Mouse (Mus musculus) heart, embryonic 16.5 days (tissue): ENCODE measurements at regions not wholly inside any gene's neighbourhood (a gene's known extent, or its start where the extent isn't known, plus 50 kb on each side); places are given as distances from the start of the nearest gene placed in this dataset.

Experiments
- ATAC-seq: fragments of 200-750 bp; cut with Nextera tagmentation; replicated peaks from 2 replicates; pipeline ENCODE4 v1.8.0; 2017; ENCODE audit warnings: moderate number of reproducible peaks; ENCODE audit not compliant: insufficient read depth, low FRiP score; ENCODE audit errors: extremely low read depth
- H3K27ac ChIP-seq: fragments of 300-500 bp; sonication (generic); 2 replicates; pipeline ENCODE4 v1.5.1; 2014; ENCODE audit warnings: mild to moderate bottlenecking, low read length, control low read depth, moderate library complexity
- H3K27me3 ChIP-seq: fragments of 300-500 bp; sonication (generic); 2 replicates; pipeline ENCODE4 v1.6.1; 2014; ENCODE audit warnings: low read length, mixed read lengths; ENCODE audit not compliant: control insufficient read depth, insufficient read depth
- H3K36me3 ChIP-seq: fragments of 300-500 bp; sonication (generic); 2 replicates; pipeline ENCODE4 v1.6.1; 2014; ENCODE audit not compliant: control insufficient read depth, insufficient read depth
- H3K4me1 ChIP-seq: fragments of 300-500 bp; sonication (generic); 2 replicates; pipeline ENCODE4 v1.6.1; 2014; ENCODE audit warnings: low read length, mixed read lengths; ENCODE audit not compliant: control insufficient read depth, insufficient read depth
- H3K4me2 ChIP-seq: fragments of 300-500 bp; sonication (generic); 2 replicates; pipeline ENCODE4 v1.6.1; 2014; ENCODE audit warnings: low read depth, mild to moderate bottlenecking, control low read depth, low read length
- H3K4me3 ChIP-seq: fragments of 300-500 bp; sonication (generic); 2 replicates; pipeline ENCODE4 v1.5.1; 2014; ENCODE audit warnings: mild to moderate bottlenecking, control low read depth, low read length
- H3K9ac ChIP-seq: fragments of 300-500 bp; sonication (generic); 2 replicates; pipeline ENCODE4 v1.6.1; 2014; ENCODE audit warnings: low read length, control low read depth
- H3K9me3 ChIP-seq: fragments of 300-500 bp; sonication (generic); replicated peaks from 2 replicates; pipeline ENCODE4 v1.6.1; 2016; ENCODE audit warnings: low read length; ENCODE audit not compliant: control insufficient read depth
- WGBS: fragments of 180-500 bp; shearing (Covaris S2); extraction: QIAGEN DNeasy Blood & Tissue Kit; methylation state at CpG from one replicate; pipeline ENCODE4 v1.1.7; 2014; 5-methylcytosine and 5-hydroxymethylcytosine counted together

GRCm38 (mm10) chr15:61365511-61365910 is 442.7 kb upstream of the A1bg start:
- H3K4me2 ChIP-seq = no peak overlapping the region
- no peaks in the 10 kb centered on the region for H3K27me3 ChIP-seq
- no peak overlapping the region for H3K9ac ChIP-seq
- peak overlapping the region; percentile 50 for H3K27ac ChIP-seq
- H3K9me3 ChIP-seq = no peaks in the 10 kb centered on the region
- H3K36me3 ChIP-seq = no peaks in the 10 kb centered on the region
- no peaks in the 10 kb centered on the region for H3K4me1 ChIP-seq
- WGBS = 76% methylated on average over 5 of the region's 5 CpGs
- ATAC-seq = no peak
- no peak overlapping the region for H3K4me3 ChIP-seq

- no peaks in the 10 kb centered on the region for H3K27me3 ChIP-seq
- WGBS = 84% methylated on average over 2 of the region's 2 CpGs
- no peaks in the 10 kb centered on the region for H3K9me3 ChIP-seq
- no peak overlapping the region for H3K4me2 ChIP-seq
- H3K36me3 ChIP-seq = no peaks in the 10 kb centered on the region
- no peak for ATAC-seq
- H3K9ac ChIP-seq = no peak overlapping the region
- no peaks in the 10 kb centered on the region for H3K4me1 ChIP-seq
- no peak overlapping the region for H3K4me3 ChIP-seq
- no peak overlapping the region for H3K27ac ChIP-seq
These were observed 441.6 kb upstream of the A1bg start for GRCm38 (mm10) chr15:61364461-61364860.

- Histone ChIP-seq H3K9ac (no peak overlapping the region), H3K4me2 (no peak overlapping the region), H3K9me3 (no peaks in the 10 kb centered on the region), H3K27ac (no peak overlapping the region), H3K36me3 (no peaks in the 10 kb centered on the region), H3K4me1 (no peaks in the 10 kb centered on the region), H3K4me3 (no peak overlapping the region), H3K27me3 (no peaks in the 10 kb centered on the region)
- 68% methylated on average over 3 of the region's 3 CpGs for WGBS
- no peak for ATAC-seq
These were observed 438.4 kb upstream of the A1bg start for GRCm38 (mm10) chr15:61361254-61361653.

- no peaks in the 10 kb centered on the region for H3K27me3 ChIP-seq
- no peak overlapping the region for H3K9ac ChIP-seq
- H3K9me3 ChIP-seq = no peaks in the 10 kb centered on the region
- no peak overlapping the region for H3K4me2 ChIP-seq
- H3K36me3 ChIP-seq = no peaks in the 10 kb centered on the region
- ATAC-seq = no peak
- H3K27ac ChIP-seq = no peak overlapping the region
- H3K4me3 ChIP-seq = no peak overlapping the region
- H3K4me1 ChIP-seq = 0 out of 2 replicates have a peak, but pooled peaks cover 3% of the 10 kb centered on the region
These were observed 432.5 kb upstream of the A1bg start for GRCm38 (mm10) chr15:61355344-61355743.

GRCm38 (mm10) chr15:61351729-61352342 is 429.0 kb upstream of the A1bg start:
- H3K36me3 ChIP-seq = no peaks in the 10 kb centered on the region
- ATAC-seq = peak; percentile 58; the same call in 1 of the 2 replicates
- peaks cover 5% of the 10 kb centered on the region; the same call in 1 of the 2 replicates for H3K9me3 ChIP-seq
- no peak overlapping the region for H3K4me2 ChIP-seq
- no peak overlapping the region for H3K4me3 ChIP-seq
- WGBS = 51% methylated on average over 5 of the region's 5 CpGs
- H3K27me3 ChIP-seq = no peaks in the 10 kb centered on the region
- H3K9ac ChIP-seq = no peak overlapping the region
- H3K4me1 ChIP-seq = 0 out of 2 replicates have a peak, but pooled peaks cover 3% of the 10 kb centered on the region
- H3K27ac ChIP-seq = peak overlapping the region; percentile 75

GRCm38 (mm10) chr15:61345101-61345500 is 422.3 kb upstream of the A1bg start:
- WGBS = 61% methylated on average over 4 of the region's 4 CpGs
- Histone ChIP-seq H3K9me3 (peaks cover 5% of the 10 kb centered on the region; the same call in 1 of the 2 replicates), H3K36me3 (no peaks in the 10 kb centered on the region), H3K27me3 (no peaks in the 10 kb centered on the region), H3K27ac (no peak overlapping the region), H3K4me2 (no peak overlapping the region), H3K4me3 (no peak overlapping the region), H3K4me1 (no peaks in the 10 kb centered on the region), H3K9ac (no peak overlapping the region)
- no peak for ATAC-seq

GRCm38 (mm10) chr15:61342618-61343017 is 419.8 kb upstream of the A1bg start:
- H3K4me3 ChIP-seq = no peak overlapping the region
- H3K4me1 ChIP-seq = no peaks in the 10 kb centered on the region
- WGBS = 92% methylated on average over 1 of the region's 1 CpGs
- no peaks in the 10 kb centered on the region for H3K27me3 ChIP-seq
- no peak overlapping the region for H3K27ac ChIP-seq
- no peaks in the 10 kb centered on the region for H3K36me3 ChIP-seq
- ATAC-seq = no peak
- no peak overlapping the region for H3K4me2 ChIP-seq
- no peak overlapping the region for H3K9ac ChIP-seq
- H3K9me3 ChIP-seq = no peaks in the 10 kb centered on the region

- H3K27ac ChIP-seq = no peak overlapping the region
- H3K9ac ChIP-seq = no peak overlapping the region
- no peaks in the 10 kb centered on the region for H3K9me3 ChIP-seq
- H3K36me3 ChIP-seq = no peaks in the 10 kb centered on the region
- H3K27me3 ChIP-seq = no peaks in the 10 kb centered on the region
- no peaks in the 10 kb centered on the region for H3K4me1 ChIP-seq
- no peak overlapping the region for H3K4me2 ChIP-seq
- no peak overlapping the region for H3K4me3 ChIP-seq
- ATAC-seq = no peak
- WGBS = 57% methylated on average over 2 of the region's 2 CpGs
These were observed 405.1 kb upstream of the A1bg start for GRCm38 (mm10) chr15:61327925-61328324.

- H3K9ac ChIP-seq = no peak overlapping the region
These were observed 399.4 kb upstream of the A1bg start for GRCm38 (mm10) chr15:61322243-61322642.

More at GRCm38 (mm10) chr15:61322243-61322642, 399.4 kb upstream of the A1bg start:
- H3K4me1 ChIP-seq = no peaks in the 10 kb centered on the region
- H3K27ac ChIP-seq = no peak overlapping the region
- no peak for ATAC-seq
- H3K36me3 ChIP-seq = no peaks in the 10 kb centered on the region
- H3K9me3 ChIP-seq = no peaks in the 10 kb centered on the region
- no peak overlapping the region for H3K4me2 ChIP-seq
- no peak overlapping the region for H3K4me3 ChIP-seq
- WGBS = 83% methylated on average over 7 of the region's 7 CpGs
- H3K27me3 ChIP-seq = no peaks in the 10 kb centered on the region
